In the genomic region with DNA sequence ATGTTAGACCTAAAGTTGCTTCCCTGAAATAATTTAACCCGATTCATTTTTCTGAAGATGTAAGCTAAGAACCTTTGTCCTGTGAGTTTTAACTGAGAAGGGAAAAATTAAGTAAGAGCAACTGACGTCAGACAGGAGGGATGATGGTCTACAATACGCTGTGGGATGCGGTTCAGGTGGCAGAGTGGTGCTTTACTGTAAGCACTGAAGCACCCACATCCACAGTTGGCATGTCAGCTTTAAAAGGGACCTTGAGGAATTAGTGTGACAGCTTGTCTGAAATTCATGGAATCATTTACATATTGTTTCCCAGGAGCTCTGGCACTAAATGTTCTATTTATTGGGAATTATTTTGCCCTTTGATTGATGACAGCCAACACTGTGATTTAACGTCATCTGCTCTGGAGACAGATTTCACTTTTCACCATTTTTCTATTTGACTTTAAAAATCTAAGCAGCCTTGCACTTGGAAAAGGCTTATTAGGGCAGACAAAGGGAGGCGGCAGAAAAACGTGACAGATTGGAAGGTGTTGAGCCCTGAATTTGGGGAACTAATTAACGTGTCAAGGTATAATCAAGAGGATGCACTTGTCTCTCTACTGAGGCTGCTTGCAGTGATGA, we compare ENCODE assay signal across 15 mouse cellular contexts. TPM values are rescaled to one million over a fixed set of nuclear protein-coding genes. Genes with fewer than 3 reads are reported as not detected.
DNase-seq lines count a peak whose midpoint lies in the region; ATAC-seq lines count a peak whose summit lies in the region.
"Had no signal": no experiment of that assay in that cellular context is flagged by ENCODE, and none has a peak within 500 bp of the region (broad histone marks: within the 10 kb centered on the region; RNA-seq: fewer than 3 reads in every experiment).

No protein-coding gene starts in this region.

- no peaks in the 10 kb centered on the region for H3K9me3 ChIP-seq in midbrain, embryonic 12.5 days
- H3K9me3 ChIP-seq in midbrain, embryonic 10.5 days (replicated peaks) = no peaks in the 10 kb centered on the region
- H3K9me3 ChIP-seq in hindbrain, embryonic 15.5 days = no peaks in the 10 kb centered on the region
- H3K9me3 ChIP-seq in neural tube, embryonic 14.5 days (ENCODE audit: control insufficient read depth, low read length) = no peaks in the 10 kb centered on the region
- no peaks in the 10 kb centered on the region for H3K9me3 ChIP-seq in kidney, embryonic 15.5 days (replicated peaks)
- no peaks in the 10 kb centered on the region for H3K9me3 ChIP-seq in kidney, embryonic 14.5 days (ENCODE audit: control insufficient read depth, low read length)
- H3K9me3 ChIP-seq: limb, embryonic 15.5 days had no signal

- whole genome bisulfite sequencing in midbrain, embryonic 12.5 days = 65% methylated on average over 8 of the region's 8 CpGs
- WGBS in midbrain, embryonic 10.5 days = 74% methylated on average over 8 of the region's 8 CpGs
- WGBS in hindbrain, embryonic 15.5 days = 28% methylated on average over 8 of the region's 8 CpGs
- 31% methylated on average over 8 of the region's 8 CpGs for WGBS in neural tube, embryonic 14.5 days
- WGBS in kidney, embryonic 15.5 days = 70% methylated on average over 8 of the region's 8 CpGs
- WGBS in kidney, embryonic 14.5 days = 77% methylated on average over 8 of the region's 8 CpGs

- no peaks in the 10 kb centered on the region for H3K36me3 ChIP-seq in midbrain, embryonic 12.5 days
- no peaks in the 10 kb centered on the region for H3K36me3 ChIP-seq in midbrain, embryonic 10.5 days
- no peaks in the 10 kb centered on the region for H3K36me3 ChIP-seq in hindbrain, embryonic 15.5 days
- H3K36me3 ChIP-seq in neural tube, embryonic 14.5 days (ENCODE audit: control insufficient read depth, insufficient read depth, low read length) = no peaks in the 10 kb centered on the region
- H3K36me3 ChIP-seq in kidney, embryonic 15.5 days = no peaks in the 10 kb centered on the region
- H3K36me3 ChIP-seq in kidney, embryonic 14.5 days (ENCODE audit: control insufficient read depth, insufficient read depth, low read length) = no peaks in the 10 kb centered on the region
- H3K36me3 ChIP-seq: limb, embryonic 15.5 days had no signal

- peaks cover 33% of the 10 kb centered on the region for H3K27me3 ChIP-seq in midbrain, embryonic 12.5 days
- H3K27me3 ChIP-seq in midbrain, embryonic 10.5 days (ENCODE audit: low read depth, poor library complexity, severe bottlenecking) = peaks cover 52% of the 10 kb centered on the region
- no peaks in the 10 kb centered on the region for H3K27me3 ChIP-seq in hindbrain, embryonic 15.5 days
- 0 out of 2 replicates have a peak, but pooled peaks cover 2% of the 10 kb centered on the region for H3K27me3 ChIP-seq in neural tube, embryonic 14.5 days (ENCODE audit: control insufficient read depth, insufficient read depth, low read length)
- H3K27me3 ChIP-seq in kidney, embryonic 15.5 days = peaks cover 45% of the 10 kb centered on the region
- peaks cover 28% of the 10 kb centered on the region for H3K27me3 ChIP-seq in kidney, embryonic 14.5 days (ENCODE audit: control insufficient read depth, insufficient read depth, low read length)

- H3K4me1 ChIP-seq in midbrain, embryonic 12.5 days = peaks cover 15% of the 10 kb centered on the region
- peaks cover 24% of the 10 kb centered on the region for H3K4me1 ChIP-seq in midbrain, embryonic 10.5 days
- peaks cover 29% of the 10 kb centered on the region; the same call in 1 of the 2 replicates for H3K4me1 ChIP-seq in hindbrain, embryonic 15.5 days (replicated peaks)
- 0 out of 2 replicates have a peak, but pooled peaks cover 13% of the 10 kb centered on the region for H3K4me1 ChIP-seq in neural tube, embryonic 14.5 days (ENCODE audit: control insufficient read depth, insufficient read depth, low read length)
- peaks cover 19% of the 10 kb centered on the region for H3K4me1 ChIP-seq in kidney, embryonic 15.5 days
- no peaks in the 10 kb centered on the region for H3K4me1 ChIP-seq in kidney, embryonic 14.5 days (ENCODE audit: control insufficient read depth, insufficient read depth, low read length)

- peak overlapping the region; percentile 14; the same call in 1 of the 2 replicates for H3K4me3 ChIP-seq in midbrain, embryonic 12.5 days
- H3K4me3 ChIP-seq in midbrain, embryonic 10.5 days = no peak overlapping the region
- peak overlapping the region; percentile 50 for H3K4me3 ChIP-seq in hindbrain, embryonic 15.5 days
- peak overlapping the region; percentile 68 for H3K4me3 ChIP-seq in neural tube, embryonic 14.5 days (ENCODE audit: low read depth, low read length)
- H3K4me3 ChIP-seq in kidney, embryonic 15.5 days (replicated peaks) = no peak overlapping the region
- H3K4me3 ChIP-seq in kidney, embryonic 14.5 days (ENCODE audit: low read length) = no peak overlapping the region
- H3K4me3 ChIP-seq: limb, embryonic 15.5 days had no signal

- H3K27ac ChIP-seq in midbrain, embryonic 12.5 days (replicated peaks) = peak overlapping the region; percentile 56; the same call in 1 of the 2 replicates
- no peak overlapping the region for H3K27ac ChIP-seq in midbrain, embryonic 10.5 days (replicated peaks)
- peak overlapping the region; percentile 88 for H3K27ac ChIP-seq in hindbrain, embryonic 15.5 days (replicated peaks)
- H3K27ac ChIP-seq in neural tube, embryonic 14.5 days (ENCODE audit: low read depth, low read length) = peak overlapping the region; percentile 97
- no peak overlapping the region for H3K27ac ChIP-seq in kidney, embryonic 15.5 days
- no peak overlapping the region for H3K27ac ChIP-seq in kidney, embryonic 14.5 days (ENCODE audit: low read depth, low read length)
- H3K27ac ChIP-seq: limb, embryonic 15.5 days had no signal

- peak overlapping the region; percentile 83 for H3K4me2 ChIP-seq in midbrain, embryonic 12.5 days (replicated peaks)
- peak overlapping the region; percentile 64 for H3K4me2 ChIP-seq in hindbrain, embryonic 15.5 days
- peak overlapping the region; percentile 70 for H3K4me2 ChIP-seq in neural tube, embryonic 14.5 days (ENCODE audit: low read depth, low read length)
- H3K4me2 ChIP-seq in kidney, embryonic 15.5 days = no peak overlapping the region
- no peak overlapping the region for H3K4me2 ChIP-seq in kidney, embryonic 14.5 days (replicated peaks; ENCODE audit: low read depth, low read length)
- H3K4me2 ChIP-seq: limb, embryonic 15.5 days had no signal

- peak; percentile 25 to 45 for DNase-seq in cerebellum, postnatal 10 days
- no peak for DNase-seq in cerebellum, adult 9-11 months
- DNase-seq in midbrain, embryonic 10.5 days (ENCODE audit: low spot score) = no peak
- DNase-seq: adrenal gland, adult 2 months; heart, adult 11 months; kidney, postnatal 14 days; lung, adult 2 months; thymus, postnatal 36 days had no signal

- ATAC-seq in midbrain, embryonic 12.5 days (ENCODE audit: low FRiP score, low read depth) = no peak
- no peak for ATAC-seq in hindbrain, embryonic 15.5 days (ENCODE audit: low FRiP score, low read depth)
- ATAC-seq in neural tube, embryonic 14.5 days (ENCODE audit: low read depth) = no peak
- ATAC-seq in kidney, embryonic 15.5 days (replicated peaks; ENCODE audit: low FRiP score) = no peak
- ATAC-seq in kidney, embryonic 14.5 days (ENCODE audit: low FRiP score, low TSS enrichment) = no peak

- H3K9ac ChIP-seq in midbrain, embryonic 12.5 days (replicated peaks) = no peak overlapping the region; the same call in 1 of the 2 replicates
- H3K9ac ChIP-seq in hindbrain, embryonic 15.5 days = peak overlapping the region; percentile 35
- peak overlapping the region; percentile 52 for H3K9ac ChIP-seq in neural tube, embryonic 14.5 days (replicated peaks; ENCODE audit: low read depth, low read length)
- H3K9ac ChIP-seq in kidney, embryonic 15.5 days = no peak overlapping the region
- H3K9ac ChIP-seq in kidney, embryonic 14.5 days (ENCODE audit: low read depth, low read length) = no peak overlapping the region
- H3K9ac ChIP-seq: limb, embryonic 15.5 days had no signal

RNA-seq across cellular contexts. Expression of a gene that starts 3.3 kb away (rescaled TPM):
- polyA plus RNA-seq in midbrain, embryonic 12.5 days (2016; fragmentation: Nextera tagmentation; extraction: Ambion mirVana) = 22.2 and 30.4 TPM in 2 replicates
- 0.95 and 3.8 TPM in 2 replicates for polyA plus RNA-seq in midbrain, embryonic 10.5 days (2016; fragmentation: Nextera tagmentation; extraction: Ambion mirVana)
- 121 and 127 TPM in 2 replicates for polyA plus RNA-seq in hindbrain, embryonic 15.5 days (2015; fragmentation: Nextera tagmentation; extraction: Ambion mirVana)
- polyA plus RNA-seq in neural tube, embryonic 14.5 days (2014; fragmentation: Nextera tagmentation; extraction: Ambion mirVana) = 93.7 and 130 TPM in 2 replicates
- polyA plus RNA-seq in kidney, embryonic 15.5 days (2015; fragmentation: Nextera tagmentation; extraction: Ambion mirVana) = 0.40 and 0.86 TPM in 2 replicates
- 1.1 and 1.2 TPM in 2 replicates for polyA plus RNA-seq in kidney, embryonic 14.5 days (2014; fragmentation: Nextera tagmentation; extraction: Ambion mirVana)
- polyA plus RNA-seq: heart, postnatal 0 days had no signal

Comparison
In these comparisons a context has a peak if more than half of its experiments do, and no peak if none do; other contexts are left out.
1. DNase-seq: peak in cerebellum, postnatal 10 days (2 of 2); none in cerebellum, adult 9-11 months (single experiment) and midbrain, embryonic 10.5 days (single experiment).
2. H3K27ac ChIP-seq: peak in midbrain, embryonic 12.5 days (single experiment), hindbrain, embryonic 15.5 days (single experiment) and neural tube, embryonic 14.5 days (single experiment); none in midbrain, embryonic 10.5 days (single experiment), kidney, embryonic 15.5 days (single experiment) and kidney, embryonic 14.5 days (single experiment).
3. H3K4me3 ChIP-seq: peak in midbrain, embryonic 12.5 days (single experiment), hindbrain, embryonic 15.5 days (single experiment) and neural tube, embryonic 14.5 days (single experiment); none in midbrain, embryonic 10.5 days (single experiment), kidney, embryonic 15.5 days (single experiment) and kidney, embryonic 14.5 days (single experiment).
4. H3K4me2 ChIP-seq: peak in midbrain, embryonic 12.5 days (single experiment), hindbrain, embryonic 15.5 days (single experiment) and neural tube, embryonic 14.5 days (single experiment); none in kidney, embryonic 15.5 days (single experiment) and kidney, embryonic 14.5 days (single experiment).
5. H3K9ac ChIP-seq: peak in hindbrain, embryonic 15.5 days (single experiment) and neural tube, embryonic 14.5 days (single experiment); none in midbrain, embryonic 12.5 days (single experiment), kidney, embryonic 15.5 days (single experiment) and kidney, embryonic 14.5 days (single experiment).